Mouse (Mus musculus) lung, adult 10 weeks (tissue): ENCODE results near the gene Cartpt. TPM values are rescaled to one million over a fixed set of nuclear protein-coding genes. Genes with fewer than 3 reads are reported as not detected.

Experiments used
- polyA plus RNA-seq: library from polyadenylated mRNA; stranded (reverse); fragments of 350-450 nt; fragmentation: Illumina TruSeq; extraction: RNeasy Lipid Tissue Mini Kit (QIAGEN cat#74804); gene quantifications from one replicate; pipeline ENCODE4 v1.2.3, GENCODE M21; 2014; ENCODE audit warnings: low read depth, low replicate concordance; ENCODE audit not compliant: insufficient read depth

Gene Cartpt
- not detected for polyA plus RNA-seq

GRCm38 (mm10) chr13:99900965-99901364 lies at the start of gene Cartpt:
TSS of gene Cartpt (minus strand) at chr13:99901091.

Other genes with a start within 250 kb of the Cartpt start
- 19.2 TPM for gene Mccc2, start 114.5 kb upstream of the Cartpt start, polyA plus RNA-seq
- 4.5 TPM for gene Bdp1, start 203.0 kb upstream of the Cartpt start, polyA plus RNA-seq
- 17.6 TPM for gene Serf1, start 206.9 kb upstream of the Cartpt start, polyA plus RNA-seq
- 18.2 TPM for gene Smn1, start 223.8 kb upstream of the Cartpt start, polyA plus RNA-seq